Mouse (Mus musculus): ENCODE results near the gene Xirp1.

Xirp1 gene

DNA sequence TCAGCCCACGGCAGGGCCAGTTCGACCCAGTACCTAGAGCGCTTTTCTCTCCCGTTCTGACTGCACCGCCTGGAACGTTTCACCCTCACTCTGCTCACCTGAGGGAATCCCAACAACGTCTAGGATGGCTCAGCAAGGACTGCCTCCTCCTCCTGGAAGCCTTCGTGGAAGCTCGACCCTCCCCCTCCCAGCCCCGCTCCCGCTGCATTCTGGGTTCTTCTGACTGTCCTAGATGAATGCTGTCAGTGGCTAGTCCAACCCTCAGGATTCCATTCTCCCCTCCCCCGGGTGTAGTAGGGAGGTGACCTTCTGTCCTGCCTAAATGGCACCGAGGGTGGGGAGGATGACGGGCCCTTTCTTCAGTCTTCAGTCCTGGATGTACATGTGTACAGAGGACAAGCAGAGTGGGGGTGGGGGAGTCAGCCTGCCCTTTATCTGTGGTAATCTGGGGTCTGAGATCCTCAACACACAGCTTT is 38.8 kb downstream of the Xirp1 start, which contains the start of gene Csrnp1:
Gene Csrnp1 (minus strand): TSS at position 123 of the 476 bp plus-strand sequence.
- DNase-seq, result peak; percentile 54

DNA sequence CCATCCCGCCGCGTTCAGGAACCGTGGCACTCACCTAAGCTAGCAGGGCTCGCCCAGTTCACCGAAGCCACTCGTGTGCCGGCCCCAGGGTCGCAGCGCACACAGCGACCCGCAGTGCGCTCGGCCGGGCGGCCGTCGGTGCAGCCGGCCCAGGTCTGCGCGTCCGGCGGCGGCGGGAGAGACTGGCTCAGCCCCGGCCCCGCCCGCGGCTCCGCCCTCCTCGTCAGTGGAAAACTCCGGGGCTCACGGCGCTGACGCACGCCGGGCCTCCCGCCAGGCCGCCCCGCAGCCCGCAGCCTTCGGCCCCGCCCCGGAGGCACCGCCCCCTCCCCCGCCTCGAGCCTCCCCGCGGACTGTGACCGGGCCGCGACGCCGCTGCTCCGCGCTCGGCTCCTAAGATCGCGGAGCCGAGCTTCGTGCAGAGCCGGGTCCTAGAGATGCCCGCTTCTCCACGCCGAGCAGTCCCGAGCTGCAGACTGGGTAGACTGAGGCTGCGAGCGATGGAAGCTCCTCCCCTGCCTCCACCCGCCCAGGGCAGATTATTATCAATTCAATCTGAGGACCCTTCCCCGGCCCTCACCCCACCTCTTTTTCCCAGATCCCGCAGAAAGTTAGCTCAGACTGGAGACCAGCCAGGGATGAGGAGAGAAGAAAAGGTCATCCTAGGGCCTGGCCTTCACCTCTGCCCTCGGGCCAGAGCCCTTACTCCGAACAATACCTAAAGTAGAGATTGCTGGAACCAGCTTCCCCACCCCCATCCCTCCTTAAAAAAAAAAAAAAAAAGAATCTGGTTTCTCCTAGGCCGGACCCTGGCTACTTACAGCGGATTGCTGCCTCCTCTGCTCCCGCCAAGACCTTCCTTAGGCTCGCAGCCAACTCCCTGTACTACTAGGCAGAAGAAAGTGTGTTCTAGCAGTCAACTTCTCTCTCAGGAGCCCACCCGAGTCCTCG is 39.5 kb downstream of the Xirp1 start:
- peak; percentile 75 for DNase-seq

DNA sequence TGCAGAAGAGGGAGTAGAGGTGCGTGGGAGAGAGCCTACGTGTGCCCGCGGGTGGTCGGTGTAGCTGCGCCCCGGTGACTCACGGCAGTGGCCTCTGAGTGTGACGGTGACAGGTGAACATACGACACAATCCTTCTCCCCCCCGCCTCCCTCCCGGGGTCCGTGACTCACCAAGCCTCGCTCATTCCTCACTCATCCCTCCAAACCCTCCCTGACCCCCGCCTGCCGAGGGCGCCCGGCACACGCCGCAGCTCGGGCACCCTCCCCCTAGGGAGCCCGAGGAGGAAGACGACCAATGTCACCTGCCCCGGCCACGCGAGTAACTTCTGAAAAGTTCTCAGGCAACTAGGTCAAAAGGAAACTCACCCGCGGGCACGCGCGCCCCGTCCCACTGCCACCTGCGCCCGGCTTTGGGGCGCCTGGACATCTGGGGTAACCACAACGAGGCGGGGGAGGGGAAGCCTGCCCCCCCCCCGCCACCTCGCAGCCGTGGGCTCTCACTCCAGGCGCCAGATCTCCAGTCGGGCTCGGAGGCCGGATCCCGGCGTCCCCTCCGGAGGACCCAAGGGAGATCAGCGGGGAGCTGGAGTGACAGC is 40.3 kb downstream of the Xirp1 start:
- DNase-seq, result peak; percentile 61

DNA sequence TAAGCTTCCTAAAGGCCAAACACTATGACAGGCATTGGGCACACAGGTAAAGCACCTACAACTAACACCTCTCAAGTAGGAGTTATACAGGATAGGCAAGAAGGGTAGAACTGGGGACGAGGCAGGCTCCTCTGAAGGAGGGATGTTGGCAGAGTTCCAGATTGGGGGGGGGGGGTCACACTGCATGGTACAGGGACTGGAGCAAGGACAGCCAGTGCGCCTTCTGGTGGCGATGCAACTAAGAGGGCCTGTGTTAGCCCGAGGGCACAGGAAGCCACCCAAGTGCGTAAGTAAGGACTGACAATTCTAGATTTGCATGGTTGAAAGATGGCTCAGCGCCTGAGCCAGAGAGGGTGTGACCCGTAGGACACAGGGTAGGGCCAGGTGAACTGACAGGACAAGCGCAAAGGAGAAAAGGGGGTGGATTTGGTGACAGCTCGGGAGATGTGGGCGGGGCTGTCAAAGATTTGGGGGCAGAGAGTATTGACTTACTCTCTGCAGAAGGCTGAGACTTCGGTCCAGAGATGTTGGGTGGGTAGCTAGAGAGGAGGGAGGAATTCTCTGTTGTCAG is 41.1 kb downstream of the Xirp1 start:
- DNase-seq, result peak; percentile 70

GRCm38 (mm10) chr9:119981183-119982179 is 41.9 kb downstream of the Xirp1 start:
- peak; percentile 62 for DNase-seq

GRCm38 (mm10) chr9:119980770-119981182 is 42.6 kb downstream of the Xirp1 start:
- DNase-seq, result peak; percentile 42

- DNase-seq, result peak; percentile 46
Measured at GRCm38 (mm10) chr9:119979749-119980148, 43.6 kb downstream of the Xirp1 start.

DNA sequence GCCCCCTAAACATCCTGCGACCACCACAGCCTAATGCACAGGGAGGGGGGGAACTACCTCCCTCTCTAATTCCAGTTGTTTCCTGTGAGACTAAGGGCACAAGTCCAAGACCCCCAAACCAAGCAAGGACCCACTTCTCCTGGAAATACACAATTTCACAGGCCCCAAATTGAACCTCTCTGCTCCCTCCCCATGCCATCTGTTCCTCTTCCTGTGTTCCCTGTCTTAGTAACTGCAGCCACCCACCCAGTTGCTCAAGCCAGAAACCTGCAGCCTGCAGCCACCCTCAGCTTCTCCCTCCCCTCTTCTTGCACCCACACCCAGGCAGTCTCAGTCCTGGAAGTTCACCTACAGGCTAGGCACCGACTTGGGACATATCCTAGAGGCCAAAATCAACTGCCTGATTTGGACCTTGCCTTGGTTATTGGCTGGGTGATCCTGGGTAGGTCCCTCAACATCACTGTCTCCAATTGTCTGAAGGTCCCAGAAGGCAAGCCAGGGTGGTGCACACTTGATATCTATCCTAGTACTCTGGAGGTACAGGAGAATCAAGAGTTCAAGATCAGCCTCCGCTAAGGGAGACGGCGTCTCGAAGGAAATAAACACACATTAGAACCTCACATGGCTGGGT is 44.5 kb downstream of the Xirp1 start:
- DNase-seq, result peak; percentile 59

DNA sequence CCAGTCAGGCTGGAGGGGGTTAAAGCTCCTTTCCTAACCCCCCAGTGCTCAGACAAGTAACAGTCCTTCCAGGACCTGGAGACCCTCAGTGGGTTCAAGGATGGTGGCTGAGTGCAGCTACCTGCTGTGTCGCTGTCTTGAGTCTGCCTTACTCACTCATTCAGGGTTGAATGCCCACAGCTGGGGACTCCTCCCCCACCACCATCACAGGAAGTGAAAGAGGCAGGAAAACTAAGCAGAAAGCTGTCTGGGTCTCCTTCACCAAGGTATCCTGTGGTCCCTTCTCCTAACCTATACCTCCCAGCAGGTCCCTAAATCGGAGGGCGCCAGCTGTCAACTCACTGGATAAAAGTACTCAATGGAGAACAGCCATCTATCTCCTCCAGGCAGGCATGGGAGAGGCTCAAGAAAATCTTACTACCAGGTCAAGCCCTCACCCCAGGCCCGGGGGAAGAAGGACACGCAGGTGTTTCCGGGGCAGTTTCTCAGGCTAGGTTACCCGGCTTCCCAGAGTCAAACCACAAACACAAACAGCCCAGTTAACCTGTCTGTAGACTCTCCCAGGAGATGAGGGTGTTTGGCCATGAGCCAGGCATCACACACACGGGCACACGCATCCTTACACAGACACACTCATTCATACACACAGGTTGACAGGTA is 45.1 kb downstream of the Xirp1 start:
- DNase-seq, result no peak

DNA sequence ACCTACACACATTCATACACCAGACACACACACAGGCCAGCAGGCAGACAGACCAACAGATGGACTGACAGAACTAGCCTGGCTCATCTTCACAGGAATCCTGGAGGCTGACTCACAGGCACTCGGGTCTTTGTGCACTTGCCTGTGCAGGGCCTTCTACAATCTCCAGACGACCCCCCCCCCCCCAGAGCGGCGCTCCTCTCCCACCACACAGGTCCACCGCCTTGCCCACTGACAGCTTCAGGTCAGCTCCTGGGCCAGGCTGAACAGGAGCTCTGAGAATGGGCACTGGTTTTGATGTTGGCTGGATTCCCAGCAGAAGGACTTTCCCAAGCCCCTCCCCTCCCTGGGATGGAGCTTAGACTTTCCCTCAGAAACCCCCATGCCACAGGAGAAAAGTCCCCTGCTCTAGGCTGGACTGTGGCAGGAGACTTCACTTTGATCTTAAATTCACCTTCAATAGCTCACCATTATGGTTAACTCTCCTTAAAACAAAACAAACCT is 45.8 kb downstream of the Xirp1 start:
- DNase-seq, result no peak

GRCm38 (mm10) chr9:119976704-119977556 is 46.5 kb downstream of the Xirp1 start:
- DNase-seq, result no peak

- DNase-seq, result no peak
Measured at GRCm38 (mm10) chr9:119975286-119975685, 48.1 kb downstream of the Xirp1 start.

DNA sequence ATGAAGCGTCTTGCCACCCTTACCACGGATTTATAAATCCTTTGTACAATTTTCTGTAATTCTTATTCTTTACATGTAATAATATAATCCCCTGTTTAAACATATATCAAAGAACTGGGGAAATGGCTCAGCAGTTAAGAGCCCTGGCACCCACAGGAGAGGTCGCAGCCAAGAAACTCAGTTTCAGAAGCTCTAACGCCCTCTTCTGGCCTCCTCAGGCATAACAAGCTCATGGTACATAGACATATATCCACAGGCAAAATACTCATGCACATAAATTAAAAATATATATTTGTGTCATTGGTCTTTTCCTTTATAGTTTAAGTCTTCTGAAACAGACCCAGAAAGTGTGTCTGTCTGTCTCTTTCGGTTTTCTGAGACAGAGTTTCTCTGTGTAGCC is 48.8 kb downstream of the Xirp1 start:
- no peak for DNase-seq

- no peak for DNase-seq
Measured at GRCm38 (mm10) chr9:119973869-119974520, 49.4 kb downstream of the Xirp1 start.

DNA sequence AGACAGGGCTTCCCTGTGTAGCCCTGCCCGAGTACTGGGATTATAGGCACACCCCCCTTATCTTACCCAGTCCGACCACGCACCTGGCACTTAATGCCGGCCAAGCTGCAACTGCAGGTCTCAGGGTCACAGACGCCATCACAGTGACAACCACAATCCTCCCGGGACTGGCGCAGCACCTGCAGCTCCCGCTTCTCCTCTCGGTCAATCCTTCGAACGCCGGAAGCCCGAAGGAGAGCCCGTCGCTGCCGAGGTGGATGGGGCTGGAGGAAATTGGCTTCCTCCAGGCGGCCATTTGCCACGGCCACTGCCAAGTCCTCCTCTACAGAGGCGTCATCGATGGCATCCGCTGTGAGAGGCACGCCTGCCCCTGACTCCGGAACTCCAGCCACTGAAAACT is 50.1 kb downstream of the Xirp1 start:
- DNase-seq, result no peak

- peak; percentile 77 for DNase-seq
Measured at GRCm38 (mm10) chr9:119972582-119972981, 50.8 kb downstream of the Xirp1 start.

GRCm38 (mm10) chr9:119972166-119972565 is 51.2 kb downstream of the Xirp1 start:
- DNase-seq, result peak; percentile 59

DNA sequence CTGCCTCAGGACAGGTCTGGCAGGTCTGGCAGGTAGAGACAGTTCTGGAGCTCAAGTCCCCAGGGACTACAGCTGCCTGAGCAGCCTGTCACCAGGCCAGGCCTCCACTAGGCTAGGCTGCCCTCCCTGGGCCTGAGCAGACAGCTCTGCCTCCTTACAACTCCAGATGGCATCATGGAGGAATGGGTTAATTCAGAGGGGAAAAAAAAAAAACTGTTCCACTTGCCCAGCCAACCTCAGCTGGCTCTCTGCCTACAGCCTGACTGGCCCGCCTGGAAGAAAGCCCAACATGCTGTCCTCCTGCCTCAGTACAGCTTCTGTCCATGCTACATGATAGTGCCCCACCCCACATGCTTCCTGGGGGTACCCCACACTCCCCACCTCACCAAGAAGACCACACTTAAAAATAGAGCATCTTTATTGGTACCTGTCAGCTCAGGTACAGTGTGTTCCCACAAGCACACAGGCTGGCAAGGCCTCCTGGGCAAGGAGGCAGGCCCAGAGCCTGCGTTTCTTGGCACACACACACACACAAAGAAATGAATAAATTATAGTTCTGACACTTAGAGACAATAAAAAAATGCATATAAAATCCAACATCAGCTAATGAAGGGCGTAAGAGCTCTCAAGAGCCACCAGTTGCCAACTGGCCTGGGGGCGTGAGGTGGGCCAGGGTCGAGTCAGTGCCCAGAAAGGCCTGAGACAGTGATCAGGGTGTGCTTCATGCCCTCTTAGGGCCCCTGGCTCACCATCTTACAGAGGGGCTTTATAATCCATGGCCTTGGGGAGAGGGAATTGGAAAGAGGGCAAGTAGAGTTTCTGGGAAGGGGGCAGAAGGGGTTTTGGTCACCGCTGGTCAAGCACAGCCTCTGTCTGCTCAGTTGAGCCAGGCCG is 52.4 kb downstream of the Xirp1 start:
- peak; percentile 89 for DNase-seq

Measured in cerebellum, adult 9-10 months (tissue).